Mouse (Mus musculus) CH12.LX (cell line): ENCODE data around the gene B4galt2. TPM values are rescaled to one million over a fixed set of nuclear protein-coding genes. Genes with fewer than 3 reads are reported as not detected.

ENCODE experiments used
- DNase-seq: peaks from one replicate; pipeline ENCODE4 v3.0.0-alpha.2; 2013; ENCODE audit errors: extremely low read depth
- H3K27ac ChIP-seq: 2 replicates; pipeline ENCODE4 v1.5.1; 2012; ENCODE audit warnings: low read depth, mild to moderate bottlenecking, control low read depth, moderate library complexity; ENCODE audit not compliant: insufficient read depth
- H3K27me3 ChIP-seq: replicated peaks from 2 replicates; pipeline ENCODE3; 2012; ENCODE audit warnings: inconsistent platforms
- H3K36me3 ChIP-seq, 2 experiments: replicated peaks in 1 of 2; 2 replicates each; pipeline versions ENCODE3 to v1.6.1; 2012; ENCODE audit warnings: inconsistent platforms in 1 of 2, low read length in 1 of 2, mild to moderate bottlenecking in 1 of 2, mixed read lengths in 1 of 2, moderate library complexity in 1 of 2; ENCODE audit not compliant: control insufficient read depth in 1 of 2, insufficient read depth in 1 of 2
- H3K4me1 ChIP-seq, 2 experiments: 2 replicates each; pipeline ENCODE4 v1.6.1; 2012; ENCODE audit warnings: inconsistent platforms in 1 of 2, moderate library complexity in 1 of 2; ENCODE audit not compliant: insufficient read depth in 2 of 2, control insufficient read depth in 1 of 2
- H3K4me2 ChIP-seq: 2 replicates; pipeline ENCODE4 v1.6.1; 2012; ENCODE audit warnings: low read depth, mild to moderate bottlenecking, control low read depth; ENCODE audit not compliant: poor library complexity, insufficient read depth, severe bottlenecking
- H3K4me3 ChIP-seq, 3 experiments: fragments of 150-350 bp in 1 of 3; sonication (generic) in 1 of 3; replicated peaks in 1 of 3; 2 replicates each; pipeline versions ENCODE3 to v1.5.1; 2011 to 2012; ENCODE audit warnings: low read depth in 2 of 3, low read length in 2 of 3, mild to moderate bottlenecking in 2 of 3, moderate library complexity in 2 of 3, control low read depth in 1 of 3, improper control_type of control experiment in 1 of 3, inconsistent platforms in 1 of 3, mixed read lengths in 1 of 3; ENCODE audit not compliant: poor library complexity in 1 of 3
- H3K79me2 ChIP-seq: replicated peaks from 2 replicates; pipeline ENCODE4 v1.6.1; 2012; ENCODE audit warnings: mild to moderate bottlenecking, moderate library complexity; ENCODE audit not compliant: control insufficient read depth, poor library complexity, insufficient read depth, severe bottlenecking; ENCODE audit errors: extremely low read depth
- H3K9ac ChIP-seq: 2 replicates; pipeline ENCODE4 v1.6.1; 2012; ENCODE audit warnings: low read depth, mild to moderate bottlenecking, control low read depth, moderate library complexity; ENCODE audit not compliant: insufficient read depth
- H3K9me3 ChIP-seq: replicated peaks from 2 replicates; pipeline ENCODE3; 2012; ENCODE audit warnings: low read length, inconsistent platforms, mixed read lengths
- BHLHE40 ChIP-seq: IDR thresholded peaks from 2 replicates; pipeline ENCODE4 v1.6.1; 2011; ENCODE audit warnings: mild to moderate bottlenecking, low read depth, low read length, improper control_type of control experiment
- CHD1 ChIP-seq: IDR thresholded peaks from 2 replicates; pipeline ENCODE4 v1.6.1; 2012; ENCODE audit warnings: low read depth, low read length, improper control_type of control experiment, inconsistent platforms
- CHD2 ChIP-seq: IDR thresholded peaks from 2 replicates; pipeline ENCODE4 v1.6.1; 2011; ENCODE audit warnings: low read length, improper control_type of control experiment
- CTCF ChIP-seq, 2 experiments: IDR thresholded peaks in 1 of 2; conservative IDR thresholded peaks in 1 of 2; 2 replicates each; pipeline ENCODE4 v1.5.1; 2011 to 2012; ENCODE audit warnings: low read depth in 2 of 2, low read length in 2 of 2, improper control_type of control experiment in 1 of 2, inconsistent platforms in 1 of 2, mild to moderate bottlenecking in 1 of 2, moderate library complexity in 1 of 2
- ELF1 ChIP-seq: IDR thresholded peaks from 2 replicates; pipeline ENCODE4 v1.6.1; 2014; ENCODE audit warnings: low read depth, mild to moderate bottlenecking, inconsistent platforms, low read length, improper control_type of control experiment
- EP300 ChIP-seq: IDR thresholded peaks from 2 replicates; pipeline ENCODE4 v1.6.1; 2011; ENCODE audit warnings: low read length, improper control_type of control experiment
- GABPA ChIP-seq: IDR thresholded peaks from 2 replicates; pipeline ENCODE4 v1.6.1; 2012; ENCODE audit warnings: low read depth, low read length, improper control_type of control experiment, inconsistent platforms; ENCODE audit not compliant: insufficient replicate concordance
- HCFC1 ChIP-seq: IDR thresholded peaks from 2 replicates; pipeline ENCODE4 v1.6.1; 2012; ENCODE audit warnings: low read depth, mild to moderate bottlenecking, inconsistent platforms, low read length, improper control_type of control experiment
- JUN ChIP-seq: IDR thresholded peaks from 2 replicates; pipeline ENCODE4 v1.6.1; 2011; ENCODE audit warnings: low read depth, mild to moderate bottlenecking, low read length, improper control_type of control experiment, moderate library complexity; ENCODE audit not compliant: insufficient read depth
- JUND ChIP-seq: conservative IDR thresholded peaks from 2 replicates; pipeline ENCODE4 v1.6.1; 2011; ENCODE audit warnings: low read depth, low read length, improper control_type of control experiment
- KAT2A ChIP-seq: IDR thresholded peaks from 2 replicates; pipeline ENCODE4 v1.6.1; 2012; ENCODE audit warnings: low read length, improper control_type of control experiment, inconsistent platforms; ENCODE audit not compliant: insufficient replicate concordance
- MAFK ChIP-seq: IDR thresholded peaks from 2 replicates; pipeline ENCODE4 v1.6.1; 2011; ENCODE audit warnings: low read length, improper control_type of control experiment; ENCODE audit not compliant: insufficient replicate concordance
- MAX ChIP-seq: IDR thresholded peaks from 2 replicates; pipeline ENCODE4 v1.6.1; 2011; ENCODE audit warnings: low read length, improper control_type of control experiment
- MEF2A ChIP-seq: IDR thresholded peaks from 2 replicates; pipeline ENCODE4 v1.6.1; 2014; ENCODE audit warnings: low read depth, mild to moderate bottlenecking, inconsistent platforms, low read length, improper control_type of control experiment, borderline replicate concordance
- MXI1 ChIP-seq: IDR thresholded peaks from 2 replicates; pipeline ENCODE4 v1.6.1; 2011; ENCODE audit warnings: mild to moderate bottlenecking, low read depth, low read length, improper control_type of control experiment
- NRF1 ChIP-seq: IDR thresholded peaks from 2 replicates; pipeline ENCODE4 v1.6.1; 2014; ENCODE audit warnings: low read depth, mild to moderate bottlenecking, inconsistent platforms, low read length, improper control_type of control experiment, moderate library complexity
- PAX5 ChIP-seq: IDR thresholded peaks from 2 replicates; pipeline ENCODE4 v1.6.1; 2012; ENCODE audit warnings: low read length, inconsistent platforms, mixed read lengths
- POLR2A ChIP-seq: IDR thresholded peaks from 2 replicates; pipeline ENCODE4 v1.6.1; 2011; ENCODE audit warnings: low read depth, mild to moderate bottlenecking, improper control_type of control experiment, low read length
- UBTF ChIP-seq: IDR thresholded peaks from 2 replicates; pipeline ENCODE4 v1.6.1; 2012; ENCODE audit warnings: low read depth, mild to moderate bottlenecking, inconsistent platforms, low read length, improper control_type of control experiment, moderate library complexity
- USF2 ChIP-seq: conservative IDR thresholded peaks from 2 replicates; pipeline ENCODE4 v1.6.1; 2011; ENCODE audit warnings: low read depth, low read length, improper control_type of control experiment
- dilution Hi-C: fragments of 300-500 bp; cut with MboI; formaldehyde crosslinking; loops from 2 replicates; pipeline ENCODE4 v1.14.3; 2020; ENCODE audit warnings: low sequenced_read_pairs; ENCODE audit not compliant: extremely low pct_unique_long_range_greater_than_20kb, extremely low pct_ligation_motif_present
- in situ Hi-C: fragments of 300-500 bp; cut with MboI; formaldehyde crosslinking; loops from 3 replicates; pipeline ENCODE4 v1.14.3; 2019; ENCODE audit warnings: low sequenced_read_pairs, low pct_ligation_motif_present, low pct_unique_long_range_greater_than_20kb, mixed read lengths
- polyA plus RNA-seq: library from polyadenylated mRNA; unstranded; fragments of >175 nt; gene quantifications from 2 replicates; pipeline ENCODE4 v1.2.1, GENCODE M21; 2012; ENCODE audit warnings: low read depth; ENCODE audit not compliant: insufficient read length
- total RNA-seq, 2 experiments: library from RNA; depleted of rRNA; stranded (reverse); fragments of 300-350 nt in 1 of 2; fragments of >200 nt in 1 of 2; gene quantifications; 2 replicates each; pipeline ENCODE4 v1.2.3; 2012 to 2014

B4galt2 gene
- total and polyA plus RNA-seq, 3 experiments = 0.14 to 0.25 TPM; not detected in 1

DNA sequence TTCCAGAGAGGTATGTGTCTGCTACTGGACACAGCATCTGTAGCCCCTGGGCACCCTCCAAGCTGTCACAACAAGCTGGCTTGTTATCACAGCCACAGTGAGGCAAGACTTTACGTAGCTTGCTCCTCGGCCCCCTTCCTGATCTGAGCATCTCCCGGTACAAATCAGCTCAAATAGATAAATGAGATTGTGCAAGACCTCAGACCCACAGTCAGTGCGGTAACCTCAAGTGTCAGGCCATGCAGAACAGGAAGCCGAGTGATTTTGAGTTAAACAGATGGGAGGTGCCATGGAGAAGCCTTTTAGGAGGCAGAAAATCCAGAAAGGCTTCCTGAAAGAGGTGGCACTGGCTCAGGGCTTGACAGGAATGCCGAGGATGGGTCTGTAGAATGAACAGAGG, 16.3 kb downstream of the B4galt2 start:
- no peak for DNase-seq
- H3K79me2 ChIP-seq = no peaks in the 10 kb centered on the region
- dilution Hi-C loops = no loop called here

DNA sequence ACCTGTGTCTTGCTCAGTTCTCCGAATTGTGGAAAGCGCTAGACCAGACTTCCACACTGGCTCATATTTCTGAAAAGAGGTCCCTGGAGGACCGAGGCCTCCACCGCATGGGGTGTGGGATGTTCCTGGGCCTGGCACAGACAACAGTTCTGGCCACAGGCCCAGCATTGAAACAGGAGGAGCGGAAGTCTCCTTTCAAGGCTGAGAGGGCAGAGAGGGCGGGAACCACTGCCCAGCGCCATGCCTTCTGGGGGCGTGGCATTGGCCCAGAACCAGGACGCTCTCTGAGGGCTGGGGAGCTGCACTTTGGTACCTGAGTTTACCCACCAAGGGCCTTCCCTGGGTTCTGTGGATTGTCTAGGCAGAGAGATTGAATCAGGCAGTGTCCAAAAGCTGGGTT, 17.2 kb downstream of the B4galt2 start:
- dilution Hi-C loops = no loop called here
- in situ Hi-C loops = no loop called here
- no peak overlapping the region for H3K27ac ChIP-seq
- no peak for DNase-seq
- peaks cover 55 to 93% of the 10 kb centered on the region in 2 experiments for H3K36me3 ChIP-seq
- H3K9ac ChIP-seq = no peak overlapping the region
- no peaks in the 10 kb centered on the region for H3K9me3 ChIP-seq
- no peak overlapping the region for H3K4me3 ChIP-seq
- H3K4me1 ChIP-seq = peaks cover 13 to 19% of the 10 kb centered on the region in 2 experiments
- H3K4me2 ChIP-seq = no peak overlapping the region
- H3K79me2 ChIP-seq = no peaks in the 10 kb centered on the region
- no peak for TF ChIP-seq HCFC1
- no peak for TF ChIP-seq JUN
- no peak for TF ChIP-seq CHD1
- no peak for TF ChIP-seq BHLHE40
- no peak for TF ChIP-seq PAX5
- TF ChIP-seq EP300 = no peak
- TF ChIP-seq NRF1 = no peak
- no peak for TF ChIP-seq CHD2
- TF ChIP-seq JUND = no peak
- TF ChIP-seq MAX = no peak
- no peak for TF ChIP-seq MEF2A
- TF ChIP-seq USF2 = no peak
- TF ChIP-seq CTCF (conservative IDR thresholded peaks at IDR 0.05 in 1 of 2, IDR thresholded peaks at IDR 0.05 in 1 of 2; ENCODE audit: low read depth in 2 of 2, low read length in 2 of 2) = no peak
- no peaks in the 10 kb centered on the region for H3K27me3 ChIP-seq

More for the DNA sequence above, 16.3 kb downstream of the B4galt2 start:
- Histone ChIP-seq H3K27ac (no peak overlapping the region), H3K4me3 (no peak overlapping the region), H3K4me1 (peaks cover 4 to 10% of the 10 kb centered on the region in 2 experiments), H3K9ac (no peak overlapping the region), H3K36me3 (peaks cover 52 to 92% of the 10 kb centered on the region in 2 experiments), H3K27me3 (no peaks in the 10 kb centered on the region)
- TF ChIP-seq MAFK (no peak), EP300 (no peak)
- TF ChIP-seq, all 38 proteins: peak for 0
- Histone ChIP-seq H3K4me2 (no peak overlapping the region), H3K9me3 (no peaks in the 10 kb centered on the region)
- in situ Hi-C loops = no loop called here

DNA sequence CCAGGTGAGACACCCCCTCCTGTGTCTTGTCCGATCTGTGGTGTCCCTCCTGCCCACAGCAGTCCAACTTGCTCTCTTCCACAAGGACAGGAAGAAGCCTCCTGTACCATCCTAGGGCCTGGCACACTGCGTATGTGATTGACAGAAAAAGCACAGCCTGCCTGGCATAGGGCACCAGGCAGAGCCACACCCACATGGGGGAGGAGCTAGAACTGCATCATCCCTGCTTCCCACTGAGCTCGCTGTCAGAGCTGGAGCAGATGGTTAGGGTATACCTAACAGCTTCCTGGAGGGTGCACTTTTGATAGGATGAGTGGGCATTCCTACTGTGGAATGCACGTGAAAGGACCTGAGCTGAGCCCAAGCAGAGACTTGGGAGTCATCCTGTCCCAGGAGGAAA, 20.5 kb downstream of the B4galt2 start:
- DNase-seq = peak; percentile 43
- no peak overlapping the region for H3K27ac ChIP-seq
- in situ Hi-C loops (no loop called here), dilution Hi-C loops (no loop called here)
- no peak overlapping the region for H3K4me3 ChIP-seq
- TF ChIP-seq CHD1 (no peak), MXI1 (no peak), EP300 (no peak), ELF1 (no peak), CHD2 (no peak), POLR2A (no peak), UBTF (no peak), KAT2A (no peak), BHLHE40 (no peak), GABPA (no peak), JUN (no peak)
- no peak overlapping the region for H3K9ac ChIP-seq
- H3K4me1 ChIP-seq = peaks cover 14 to 22% of the 10 kb centered on the region in 2 experiments
- no peaks in the 10 kb centered on the region for H3K9me3 ChIP-seq
- no peak overlapping the region for H3K4me2 ChIP-seq
- peaks cover 63 to 96% of the 10 kb centered on the region in 2 experiments for H3K36me3 ChIP-seq
- H3K27me3 ChIP-seq = no peaks in the 10 kb centered on the region
- H3K79me2 ChIP-seq = no peaks in the 10 kb centered on the region
